8 mouse cellular contexts compared by ENCODE assay signal in genomic region chr4:148558297-148559000, GRCm38 (mm10). TPM values are rescaled to one million over a fixed set of nuclear protein-coding genes. Genes with fewer than 3 reads are reported as not detected.
DNase-seq lines count a peak whose midpoint lies in the region; ATAC-seq lines count a peak whose summit lies in the region.

TSS of gene Exosc10 (plus strand) at chr4:148558429.

- peak within 1 kb of the TSS; percentile 98 for H3K27ac ChIP-seq in hindbrain, embryonic 15.5 days (replicated peaks)

- H3K9ac ChIP-seq in hindbrain, embryonic 15.5 days = peak within 1 kb of the TSS; percentile 90

- no peaks in the 10 kb centered on the region for H3K9me3 ChIP-seq in hindbrain, embryonic 15.5 days

- under 1% methylated on average over 61 of the region's 63 CpGs for WGBS in hindbrain, embryonic 15.5 days

- peak; percentile 97 for ATAC-seq in hindbrain, embryonic 15.5 days (ENCODE audit: low FRiP score, low read depth)

- peak within 1 kb of the TSS; percentile 76 for H3K4me3 ChIP-seq in hindbrain, embryonic 15.5 days

- peaks cover 66% of the 10 kb centered on the region for H3K36me3 ChIP-seq in hindbrain, embryonic 15.5 days

- H3K4me2 ChIP-seq in hindbrain, embryonic 15.5 days = peak within 1 kb of the TSS; percentile 56

- H3K4me1 ChIP-seq in hindbrain, embryonic 15.5 days (replicated peaks) = peaks cover 13% of the 10 kb centered on the region

- DNase-seq in R1 (ENCODE audit: low read depth, low spot score) = peak; percentile 84
- DNase-seq in cerebellum, postnatal 25 days = peak; percentile 90 to 94
- peak; percentile 82 to 86 for DNase-seq in frontal cortex, postnatal 36 days (ENCODE audit: low spot score in 2 of 2)
- DNase-seq in left cerebral cortex, adult 11 months (ENCODE audit: low spot score) = peak; percentile 73
- peak; percentile 90 to 92 for DNase-seq in lung, postnatal 4 days
- DNase-seq in retina, postnatal 7 days (ENCODE audit: low read depth, low spot score) = peak; percentile 85
- peak; percentile 85 for DNase-seq in urinary bladder, adult 2 months (ENCODE audit: low spot score)

- no peaks in the 10 kb centered on the region for H3K27me3 ChIP-seq in hindbrain, embryonic 15.5 days

RNA-seq across cellular contexts. Expression of gene Exosc10, which starts in this region (rescaled TPM):
- polyA plus RNA-seq in hindbrain, embryonic 15.5 days (2015; fragmentation: Nextera tagmentation; extraction: Ambion mirVana) = 88.5 and 91.7 TPM in 2 replicates
- 31.4 and 40.2 TPM in 2 replicates for polyA plus RNA-seq in urinary bladder, adult 2 months (2012; rRNA removed)

Comparison
In these comparisons a context has a peak if more than half of its experiments do, and no peak if none do; other contexts are left out.
1. Peak in every context shown above with its lines: DNase-seq, ATAC-seq, H3K4me3 ChIP-seq and H3K27ac ChIP-seq.